Mouse (Mus musculus) embryonic facial prominence, embryonic 10.5 days (tissue): ENCODE measurements around the gene Ly6g5c. TPM values are rescaled to one million over a fixed set of nuclear protein-coding genes. Genes with fewer than 3 reads are reported as not detected.
A peak's percentile ranks its signal among the peaks of the same experiment; 100 is the strongest.

ENCODE experiments used
- DNase-seq: peaks from one replicate; pipeline ENCODE4 v3.0.0-alpha.2; 2017; ENCODE audit warnings: low spot score
- H3K27ac ChIP-seq: fragments of 300-500 bp; sonication (generic); replicated peaks from 2 replicates; pipeline ENCODE4 v1.5.1; 2016; ENCODE audit warnings: mild to moderate bottlenecking
- H3K27me3 ChIP-seq: fragments of 300-500 bp; sonication (generic); replicated peaks from 2 replicates; pipeline ENCODE4 v1.6.1; 2016; ENCODE audit warnings: low read depth, mild to moderate bottlenecking; ENCODE audit not compliant: poor library complexity, severe bottlenecking
- H3K36me3 ChIP-seq: fragments of 300-500 bp; sonication (generic); replicated peaks from 2 replicates; pipeline ENCODE4 v1.6.1; 2016; ENCODE audit warnings: mild to moderate bottlenecking, moderate library complexity
- H3K4me1 ChIP-seq: fragments of 300-500 bp; sonication (generic); 2 replicates; pipeline ENCODE4 v1.6.1; 2016
- H3K4me3 ChIP-seq: fragments of 300-500 bp; sonication (generic); 2 replicates; pipeline ENCODE4 v1.5.1; 2016; ENCODE audit warnings: mild to moderate bottlenecking, moderate library complexity
- H3K9me3 ChIP-seq: fragments of 300-500 bp; sonication (generic); 2 replicates; pipeline ENCODE4 v1.6.1; 2016; ENCODE audit warnings: mild to moderate bottlenecking
- WGBS: fragments of 180-500 bp; shearing (Covaris S2); methylation state at CpG from one replicate; pipeline ENCODE4 v1.1.7; 2016; 5-methylcytosine and 5-hydroxymethylcytosine counted together
- polyA plus RNA-seq: library from polyadenylated mRNA; unstranded; fragments of >200 nt; fragmentation: Nextera tagmentation; extraction: Ambion mirVana; gene quantifications from 2 replicates; pipeline ENCODE4 v1.2.1, GENCODE M21; 2016

Ly6g5c gene
- polyA plus RNA-seq, 1 experiment from 2014 or later: not detected

DNA sequence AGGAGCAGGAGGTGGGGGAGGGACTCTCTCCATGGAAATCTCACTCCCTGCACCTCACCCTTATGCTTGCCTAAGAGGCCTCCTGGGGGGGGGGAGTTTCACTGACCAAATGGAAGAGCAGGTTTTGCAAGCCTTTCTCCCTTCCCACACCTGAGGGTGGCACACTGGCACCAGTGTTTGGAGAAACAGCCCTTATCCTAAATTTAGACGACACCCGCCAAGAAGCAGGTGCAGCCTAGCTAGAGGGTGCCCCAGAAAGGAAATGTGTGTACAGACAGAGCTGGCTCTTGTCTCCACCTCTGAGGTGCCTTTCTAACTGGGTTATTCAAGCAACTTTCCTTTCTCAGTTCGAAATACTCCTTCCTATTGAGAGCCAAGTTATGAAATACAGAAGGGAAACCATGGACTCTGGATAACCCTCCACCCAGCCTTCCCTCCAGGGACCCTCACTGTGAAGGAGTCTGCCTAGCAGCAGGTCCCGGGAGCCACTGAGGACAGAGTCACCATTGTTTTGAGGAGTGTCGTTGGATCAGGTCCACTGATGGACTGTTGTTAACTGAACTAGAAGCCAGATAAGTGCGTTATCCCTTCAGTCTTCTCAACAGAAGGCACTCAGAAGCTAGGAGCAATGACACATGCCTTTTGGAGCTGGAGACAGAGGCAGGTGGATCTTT lies 37.4 kb upstream of the Ly6g5c start:
- Histone ChIP-seq H3K27ac (no peak overlapping the region), H3K4me1 (peaks cover 14% of the 10 kb centered on the region), H3K4me3 (no peak overlapping the region), H3K9me3 (no peaks in the 10 kb centered on the region), H3K27me3 (peaks cover 41% of the 10 kb centered on the region), H3K36me3 (no peaks in the 10 kb centered on the region)
- 51% methylated on average over 6 of the region's 6 CpGs for WGBS
- no peak for DNase-seq

DNA sequence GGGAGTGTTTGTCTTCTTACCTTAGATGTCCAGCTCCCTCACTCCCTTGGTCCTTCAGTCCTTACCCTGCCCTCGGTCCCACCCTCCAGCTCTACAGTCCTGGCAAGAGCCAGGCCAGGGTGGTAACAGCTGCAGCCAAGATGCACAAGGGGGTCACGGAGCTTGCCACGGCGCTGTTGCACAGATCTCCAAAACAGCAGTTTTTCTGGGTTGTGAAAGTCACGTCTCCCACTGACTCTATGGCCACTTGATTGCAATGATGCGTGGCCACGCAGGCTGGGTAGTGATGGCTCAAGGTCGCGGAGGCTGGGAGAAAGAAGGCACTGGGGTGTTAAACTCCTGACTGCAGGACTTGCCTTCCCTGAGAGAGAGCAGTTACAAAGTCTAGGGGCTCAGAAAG lies 36.6 kb upstream of the Ly6g5c start:
- Histone ChIP-seq H3K27ac (no peak overlapping the region), H3K4me1 (peaks cover 17% of the 10 kb centered on the region), H3K9me3 (no peaks in the 10 kb centered on the region), H3K27me3 (peaks cover 39% of the 10 kb centered on the region), H3K36me3 (no peaks in the 10 kb centered on the region), H3K4me3 (no peak overlapping the region)
- no peak for DNase-seq
- WGBS: 78% methylated on average over 9 of the region's 9 CpGs

GRCm38 (mm10) chr17:35074097-35074496 lies 34.0 kb upstream of the Ly6g5c start:
- WGBS: 49% methylated on average over 17 of the region's 17 CpGs
- no peak overlapping the region for H3K4me3 ChIP-seq
- no peaks in the 10 kb centered on the region for H3K36me3 ChIP-seq
- DNase-seq: no peak
- H3K27ac ChIP-seq: no peak overlapping the region
- no peaks in the 10 kb centered on the region for H3K9me3 ChIP-seq
- peaks cover 36% of the 10 kb centered on the region for H3K4me1 ChIP-seq
- peaks cover 31% of the 10 kb centered on the region for H3K27me3 ChIP-seq

GRCm38 (mm10) chr17:35076507-35077176 lies 31.4 kb upstream of the Ly6g5c start, which contains the start of gene Ly6g6e:
Gene Ly6g6e (plus strand): TSS chr17:35076902.
- WGBS: 18% methylated on average over 10 of the region's 10 CpGs
- DNase-seq: no peak
- H3K27me3 ChIP-seq: peaks cover 42% of the 10 kb centered on the region
- H3K27ac ChIP-seq: peak within 1 kb of the TSS; percentile 60
- no peaks in the 10 kb centered on the region for H3K9me3 ChIP-seq
- peaks cover 32% of the 10 kb centered on the region for H3K4me1 ChIP-seq
- H3K4me3 ChIP-seq: peak within 1 kb of the TSS; percentile 43
- H3K36me3 ChIP-seq: no peaks in the 10 kb centered on the region

GRCm38 (mm10) chr17:35077285-35077684 lies 30.8 kb upstream of the Ly6g5c start:
- DNase-seq: no peak
- no peaks in the 10 kb centered on the region for H3K36me3 ChIP-seq
- no peaks in the 10 kb centered on the region for H3K9me3 ChIP-seq
- peak overlapping the region; percentile 60 for H3K27ac ChIP-seq
- peaks cover 32% of the 10 kb centered on the region for H3K4me1 ChIP-seq
- peaks cover 42% of the 10 kb centered on the region for H3K27me3 ChIP-seq
- H3K4me3 ChIP-seq: peak overlapping the region; percentile 43
- 45% methylated on average over 2 of the region's 2 CpGs for WGBS

DNA sequence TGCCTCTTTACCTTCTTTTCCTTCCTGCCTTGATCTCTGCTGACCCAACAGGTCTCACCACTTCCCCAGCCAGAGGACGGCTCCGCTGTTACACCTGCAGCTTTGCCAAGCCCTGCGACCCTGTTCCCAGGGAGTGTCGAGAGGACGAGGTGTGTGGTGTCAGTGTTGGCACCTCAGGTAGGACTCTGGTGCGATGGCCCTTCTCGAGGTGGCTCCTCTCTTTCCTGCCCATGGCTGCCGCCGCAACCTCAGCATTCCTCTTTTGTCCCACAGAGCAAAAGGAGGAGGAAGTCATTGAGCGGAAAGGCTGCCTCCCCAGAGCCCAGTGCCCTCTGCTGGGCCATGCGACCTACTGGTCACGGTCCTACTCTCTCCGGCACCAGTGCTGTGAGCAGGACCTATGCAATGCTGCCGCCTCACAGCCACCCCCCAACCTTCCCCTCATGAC lies 30.3 kb upstream of the Ly6g5c start, which contains the start of gene Ly6g6d:
Gene Ly6g6d, minus strand, starts transcription at position 280 of the 448 bp plus-strand sequence.
- peak within 1 kb of the TSS; percentile 60 for H3K27ac ChIP-seq
- 9% methylated on average over 14 of the region's 14 CpGs for WGBS
- no peaks in the 10 kb centered on the region for H3K36me3 ChIP-seq
- peak within 1 kb of the TSS; percentile 43 for H3K4me3 ChIP-seq
- peaks cover 42% of the 10 kb centered on the region for H3K27me3 ChIP-seq
- H3K4me1 ChIP-seq: peaks cover 32% of the 10 kb centered on the region
- no peaks in the 10 kb centered on the region for H3K9me3 ChIP-seq
- DNase-seq: peak; percentile 40

- H3K4me1 ChIP-seq: peaks cover 26% of the 10 kb centered on the region
- 73% methylated on average over 9 of the region's 9 CpGs for WGBS
- H3K9me3 ChIP-seq: no peaks in the 10 kb centered on the region
- no peak overlapping the region for H3K27ac ChIP-seq
- no peaks in the 10 kb centered on the region for H3K36me3 ChIP-seq
- no peak for DNase-seq
- H3K27me3 ChIP-seq: peaks cover 42% of the 10 kb centered on the region
- no peak overlapping the region for H3K4me3 ChIP-seq
Observed at GRCm38 (mm10) chr17:35079778-35080177, 28.3 kb upstream of the Ly6g5c start.

DNA sequence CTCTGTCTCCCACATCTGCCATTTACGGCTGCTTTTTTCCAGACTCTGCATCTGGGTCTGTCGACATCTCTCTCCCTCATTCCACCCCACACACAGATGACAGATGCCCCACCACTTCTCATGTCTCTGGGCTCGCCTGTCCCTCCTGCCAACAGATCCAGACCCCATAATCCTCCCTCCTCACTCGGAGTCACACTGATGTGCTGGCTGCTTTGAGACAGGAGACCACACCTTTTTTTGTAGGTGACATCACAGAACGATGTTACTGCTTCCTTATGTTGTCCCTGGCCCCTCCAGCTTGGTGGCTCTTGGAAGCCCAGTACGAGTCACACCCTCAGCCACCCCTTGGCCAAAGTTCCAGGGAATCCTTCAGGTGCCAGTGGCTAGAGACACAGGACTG lies 27.8 kb upstream of the Ly6g5c start:
- peaks cover 42% of the 10 kb centered on the region for H3K27me3 ChIP-seq
- H3K4me1 ChIP-seq: peaks cover 26% of the 10 kb centered on the region
- no peaks in the 10 kb centered on the region for H3K36me3 ChIP-seq
- 67% methylated on average over 6 of the region's 6 CpGs for WGBS
- no peaks in the 10 kb centered on the region for H3K9me3 ChIP-seq
- H3K27ac ChIP-seq: no peak overlapping the region
- no peak for DNase-seq
- no peak overlapping the region for H3K4me3 ChIP-seq

GRCm38 (mm10) chr17:35080710-35081109 lies 27.4 kb upstream of the Ly6g5c start:
- no peaks in the 10 kb centered on the region for H3K36me3 ChIP-seq
- peaks cover 26% of the 10 kb centered on the region for H3K4me1 ChIP-seq
- H3K27ac ChIP-seq: no peak overlapping the region
- peaks cover 40% of the 10 kb centered on the region for H3K27me3 ChIP-seq
- no peak overlapping the region for H3K4me3 ChIP-seq
- 69% methylated on average over 4 of the region's 4 CpGs for WGBS
- no peak for DNase-seq
- no peaks in the 10 kb centered on the region for H3K9me3 ChIP-seq

DNA sequence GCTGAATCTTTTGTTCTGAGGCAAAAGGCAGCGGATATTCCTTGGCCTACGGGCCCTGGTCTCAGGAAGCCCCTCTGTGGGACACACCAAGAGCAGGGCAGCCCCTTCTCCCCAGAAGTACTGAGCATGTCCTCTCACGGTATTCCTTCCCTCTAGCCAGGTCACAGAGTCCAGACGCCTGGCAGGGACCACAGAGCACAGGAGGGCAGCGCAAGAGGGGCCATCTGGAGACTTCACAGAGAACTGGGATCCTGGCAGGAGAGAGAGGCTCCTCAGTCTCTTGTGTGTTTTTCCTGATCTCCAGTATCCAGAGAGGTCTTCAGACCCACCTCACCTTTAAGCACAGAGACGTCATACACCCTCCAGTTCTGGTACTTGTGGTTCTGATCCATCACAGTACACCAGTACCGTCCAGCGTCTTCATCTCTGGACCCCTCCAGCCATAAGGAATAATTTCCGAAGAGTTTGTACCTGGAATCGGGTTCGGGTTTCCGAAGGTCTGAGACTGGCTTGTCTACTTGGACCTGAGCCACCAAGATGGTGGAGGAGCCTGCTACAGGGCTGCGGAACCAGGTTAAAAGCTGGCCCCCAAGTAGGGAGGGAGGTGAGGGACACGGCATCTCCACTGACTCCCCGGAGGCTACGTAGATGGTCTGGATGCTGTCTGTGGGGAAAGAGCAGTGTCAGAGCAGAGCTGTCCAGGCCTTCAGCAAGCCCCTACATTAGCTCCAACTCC lies 25.1 kb upstream of the Ly6g5c start:
- no peak for DNase-seq
- Histone ChIP-seq H3K9me3 (no peaks in the 10 kb centered on the region), H3K27ac (peak overlapping the region; percentile 32; the same call in 1 of the 2 replicates), H3K36me3 (no peaks in the 10 kb centered on the region), H3K27me3 (peaks cover 20% of the 10 kb centered on the region), H3K4me1 (peaks cover 3% of the 10 kb centered on the region), H3K4me3 (no peak overlapping the region)
- WGBS: 84% methylated on average over 16 of the region's 16 CpGs

GRCm38 (mm10) chr17:35083929-35084497 lies 24.1 kb upstream of the Ly6g5c start:
- no peaks in the 10 kb centered on the region for H3K4me1 ChIP-seq
- no peaks in the 10 kb centered on the region for H3K36me3 ChIP-seq
- no peak for DNase-seq
- H3K27me3 ChIP-seq: peaks cover 16% of the 10 kb centered on the region; the same call in 1 of the 2 replicates
- no peak overlapping the region for H3K27ac ChIP-seq
- WGBS: 86% methylated on average over 3 of the region's 3 CpGs
- no peaks in the 10 kb centered on the region for H3K9me3 ChIP-seq
- H3K4me3 ChIP-seq: no peak overlapping the region

DNA sequence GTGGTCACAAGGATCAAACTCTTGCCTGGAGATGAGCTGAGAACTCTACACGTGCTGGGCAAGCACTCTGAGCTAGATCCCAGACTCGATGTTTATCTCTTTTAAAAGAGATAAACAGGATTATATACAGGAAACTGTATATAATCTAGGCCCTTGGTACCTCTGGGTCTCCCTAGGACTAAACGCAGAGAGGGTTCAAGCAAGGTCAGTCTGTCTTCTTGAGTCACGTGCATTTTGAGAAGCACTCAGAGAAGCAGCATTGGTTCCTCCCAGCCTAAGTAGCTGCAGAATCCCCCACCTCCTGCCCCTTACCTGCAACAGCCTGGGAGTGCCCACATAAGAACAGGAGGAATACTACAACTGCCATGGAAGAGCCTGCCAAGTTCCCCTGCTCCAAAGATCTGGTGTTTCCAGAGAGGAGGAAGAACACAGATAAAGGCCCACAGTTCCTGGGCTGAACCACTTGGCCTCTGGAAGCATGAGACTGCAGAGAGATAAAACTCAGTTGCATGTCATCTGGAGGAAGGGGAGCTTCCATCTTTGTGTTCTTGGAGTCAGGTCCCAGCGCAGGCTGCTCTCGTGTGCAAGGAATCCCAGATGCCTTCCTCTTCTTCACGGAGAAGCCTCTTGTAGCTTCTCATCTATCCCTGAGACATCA lies 22.7 kb upstream of the Ly6g5c start, which contains the start of gene Ly6g6f:
Gene Ly6g6f, minus strand, starts transcription at position 403 of the 658 bp plus-strand sequence.
- Histone ChIP-seq H3K9me3 (no peaks in the 10 kb centered on the region), H3K27ac (no peak within 1 kb of the TSS)
- 80% methylated on average over 7 of the region's 7 CpGs for WGBS

More for the DNA sequence above, 22.7 kb upstream of the Ly6g5c start, which contains the start of gene Ly6g6f:
- peaks cover 4% of the 10 kb centered on the region; the same call in 1 of the 2 replicates for H3K27me3 ChIP-seq
- H3K4me3 ChIP-seq: no peak within 1 kb of the TSS
- H3K36me3 ChIP-seq: no peaks in the 10 kb centered on the region
- no peak for DNase-seq
- H3K4me1 ChIP-seq: peaks cover 11% of the 10 kb centered on the region
